Comparison of ENCODE assay signal across 8 mouse cellular contexts in genomic region chr16:32099638-32100150, GRCm38 (mm10). TPM values are rescaled to one million over a fixed set of nuclear protein-coding genes. Genes with fewer than 3 reads are reported as not detected.
A peak's percentile ranks its signal among the peaks of the same experiment; 100 is the strongest.
DNase-seq lines count a peak whose midpoint lies in the region; ATAC-seq and TF ChIP-seq lines count a peak whose summit lies in the region.

TSS of gene Pigx (minus strand) at chr16:32099740.
TSS of gene Cep19 (plus strand) at chr16:32099800.

- peak; percentile 24 to 83; a peak in 3 of 4 replicates for TF ChIP-seq POLR2A in MEL (IDR thresholded peaks at IDR 0.05; ENCODE audit: control insufficient read depth in 1 of 2, insufficient read depth in 1 of 2, low read depth in 1 of 2, low read length in 2 of 2, poor library complexity in 1 of 2)
- TF ChIP-seq POLR2A in cerebellum, adult 2 months (IDR thresholded peaks at IDR 0.05; ENCODE audit: borderline replicate concordance, insufficient read depth, low read length) = peak; percentile 61; the same call in 1 of the 2 replicates

- no peaks in the 10 kb centered on the region for H3K9me3 ChIP-seq in MEL (replicated peaks; ENCODE audit: insufficient read depth, low read length)
- no peaks in the 10 kb centered on the region for H3K9me3 ChIP-seq in hindbrain, embryonic 10.5 days
- H3K9me3 ChIP-seq in lung, postnatal 0 days (ENCODE audit: low read length) = no peaks in the 10 kb centered on the region

- DNase-seq in MEL (ENCODE audit: low read depth, low spot score) = peak; percentile 93
- DNase-seq in cerebellum, adult 2 months = peak; percentile 91
- DNase-seq in forelimb bud, embryonic 11.5 days (ENCODE audit: low read depth, low spot score) = peak; percentile 94
- peak; percentile 93 for DNase-seq in hindbrain, embryonic 10.5 days (ENCODE audit: low spot score)
- DNase-seq in layer of hippocampus, adult 9-11 months = peak; percentile 90
- DNase-seq in lung, postnatal 0 days (ENCODE audit: low spot score) = peak; percentile 92
- peak; percentile 86 for DNase-seq in ovary, postnatal 14 days (ENCODE audit: low spot score)
- peak; percentile 92 for DNase-seq in thymus, postnatal 14 days

- H3K4me2 ChIP-seq in lung, postnatal 0 days (replicated peaks; ENCODE audit: low read depth, low read length) = peak within 1 kb of the TSS; percentile 69

- no peak for TF ChIP-seq RAD21 in MEL (IDR thresholded peaks at IDR 0.05; ENCODE audit: low read depth, low read length)

- peaks cover 6% of the 10 kb centered on the region for H3K79me2 ChIP-seq in MEL (ENCODE audit: control insufficient read depth, insufficient read depth, low read length, poor library complexity)

- no peak for TF ChIP-seq CTCF in MEL (IDR thresholded peaks at IDR 0.05 in 2 of 3, conservative IDR thresholded peaks at IDR 0.05 in 1 of 3; ENCODE audit: control insufficient read depth in 1 of 3, insufficient read depth in 1 of 3, low read depth in 2 of 3, low read length in 3 of 3, poor library complexity in 1 of 3, severe bottlenecking in 1 of 3)
- TF ChIP-seq CTCF in cerebellum, adult 2 months (IDR thresholded peaks at IDR 0.05; ENCODE audit: borderline replicate concordance, insufficient read depth, low read depth, low read length) = no peak
- 0 out of 2 replicates have a peak, but pooled peaks have one; percentile 0 for TF ChIP-seq CTCF in lung, postnatal 0 days (IDR thresholded peaks at IDR 0.05)

- no peaks in the 10 kb centered on the region for H3K27me3 ChIP-seq in MEL (ENCODE audit: control insufficient read depth in 1 of 2, insufficient read depth in 2 of 2, low read length in 2 of 2)
- H3K27me3 ChIP-seq in cerebellum, adult 2 months (ENCODE audit: control insufficient read depth, insufficient read depth, low read length) = no peaks in the 10 kb centered on the region
- no peaks in the 10 kb centered on the region for H3K27me3 ChIP-seq in hindbrain, embryonic 10.5 days (ENCODE audit: insufficient read depth, poor library complexity, severe bottlenecking)
- no peaks in the 10 kb centered on the region for H3K27me3 ChIP-seq in lung, postnatal 0 days (replicated peaks; ENCODE audit: insufficient read depth, low read length)

- no peaks in the 10 kb centered on the region; a peak in 2 of 4 replicates for H3K4me1 ChIP-seq in MEL (ENCODE audit: control insufficient read depth in 1 of 2, insufficient read depth in 2 of 2, low read length in 2 of 2)
- peaks cover 2% of the 10 kb centered on the region; the same call in 1 of the 2 replicates for H3K4me1 ChIP-seq in cerebellum, adult 2 months (ENCODE audit: control insufficient read depth, insufficient read depth, low read length)
- peaks cover 23% of the 10 kb centered on the region for H3K4me1 ChIP-seq in hindbrain, embryonic 10.5 days (replicated peaks)
- H3K4me1 ChIP-seq in lung, postnatal 0 days (ENCODE audit: insufficient read depth, low read depth, low read length) = peaks cover 4% of the 10 kb centered on the region; the same call in 1 of the 2 replicates

- H3K9ac ChIP-seq in MEL (ENCODE audit: control insufficient read depth, low read depth, low read length, poor library complexity, severe bottlenecking) = peak within 1 kb of the TSS; percentile 87
- H3K9ac ChIP-seq in lung, postnatal 0 days (replicated peaks; ENCODE audit: low read depth) = peak within 1 kb of the TSS; percentile 77

- 1% methylated on average over 34 of the region's 34 CpGs for WGBS in cerebellum, adult 2 months
- WGBS in hindbrain, embryonic 10.5 days = under 1% methylated on average over 34 of the region's 34 CpGs
- 0% methylated on average over 33 of the region's 34 CpGs for WGBS in lung, postnatal 0 days

- ATAC-seq in lung, postnatal 0 days = peak; percentile 97

- H3K36me3 ChIP-seq in MEL (ENCODE audit: control insufficient read depth in 1 of 2, insufficient read depth in 2 of 2, low read length in 2 of 2) = peaks cover 0 to 9% of the 10 kb centered on the region in 2 experiments; a peak in 2 of 4 replicates
- peaks cover 45% of the 10 kb centered on the region for H3K36me3 ChIP-seq in hindbrain, embryonic 10.5 days
- peaks cover 7% of the 10 kb centered on the region; the same call in 1 of the 2 replicates for H3K36me3 ChIP-seq in lung, postnatal 0 days (ENCODE audit: insufficient read depth, low read length)

- H3K27ac ChIP-seq in MEL (ENCODE audit: control insufficient read depth, low read depth, low read length) = peak within 1 kb of the TSS; percentile 22
- peak within 1 kb of the TSS; percentile 26; the same call in 1 of the 2 replicates for H3K27ac ChIP-seq in cerebellum, adult 2 months (ENCODE audit: insufficient read depth, low read length)
- H3K27ac ChIP-seq in hindbrain, embryonic 10.5 days = peak within 1 kb of the TSS; percentile 94
- H3K27ac ChIP-seq in lung, postnatal 0 days (ENCODE audit: low read length) = peak within 1 kb of the TSS; percentile 62

- peak within 1 kb of the TSS; percentile 81 to 87 for H3K4me3 ChIP-seq in MEL (ENCODE audit: control insufficient read depth in 1 of 2, insufficient read depth in 1 of 2, low read depth in 2 of 2, low read length in 2 of 2)
- H3K4me3 ChIP-seq in cerebellum, adult 2 months (replicated peaks; ENCODE audit: insufficient read depth, low read depth, low read length) = peak within 1 kb of the TSS; percentile 96
- peak within 1 kb of the TSS; percentile 86 for H3K4me3 ChIP-seq in hindbrain, embryonic 10.5 days
- H3K4me3 ChIP-seq in lung, postnatal 0 days (ENCODE audit: low read depth, low read length) = peak within 1 kb of the TSS; percentile 74

- TF ChIP-seq EP300 in MEL (IDR thresholded peaks at IDR 0.05; ENCODE audit: low read depth in 1 of 2, low read length in 2 of 2) = no peak
- no peak for TF ChIP-seq EP300 in lung, postnatal 0 days (IDR thresholded peaks at IDR 0.05)

TF ChIP-seq in MEL, 35 proteins besides CTCF, POLR2A, EP300 and RAD21:
- peak; percentile 55; the same call in 1 of the 2 replicates for TF ChIP-seq ZMIZ1 (IDR thresholded peaks at IDR 0.05; ENCODE audit: low read depth, low read length)
- TF ChIP-seq NELFE (IDR thresholded peaks at IDR 0.05; ENCODE audit: low read depth, low read length) = peak; percentile 78
- TF ChIP-seq SIN3A (IDR thresholded peaks at IDR 0.05; ENCODE audit: low read length) = peak; percentile 84
- peak; percentile 56; the same call in 1 of the 2 replicates for TF ChIP-seq MAZ (IDR thresholded peaks at IDR 0.05; ENCODE audit: low read depth, low read length)
- peak; percentile 55; the same call in 1 of the 2 replicates for TF ChIP-seq MXI1 (IDR thresholded peaks at IDR 0.05; ENCODE audit: low read depth, low read length)
- no peak for TF ChIP-seq TBP (IDR thresholded peaks at IDR 0.05; ENCODE audit: low read depth, low read length)
- peak; percentile 87 for TF ChIP-seq NRF1 (IDR thresholded peaks at IDR 0.05; ENCODE audit: insufficient read depth, low read depth, low read length, poor library complexity, severe bottlenecking)
- TF ChIP-seq POLR2AphosphoS2 (IDR thresholded peaks at IDR 0.05; ENCODE audit: low read length) = peak; percentile 32; the same call in 1 of the 2 replicates
- peak; percentile 42; the same call in 1 of the 2 replicates for TF ChIP-seq HCFC1 (IDR thresholded peaks at IDR 0.05; ENCODE audit: low read depth, low read length)
- peak; percentile 29; the same call in 1 of the 2 replicates for TF ChIP-seq ELF1 (IDR thresholded peaks at IDR 0.05; ENCODE audit: low read depth, low read length)
- no peak for TF ChIP-seq USF1 (IDR thresholded peaks at IDR 0.05; ENCODE audit: low read depth, low read length)

RNA-seq across cellular contexts. Expression of gene Pigx, which starts in this region (rescaled TPM):
- 22.3 and 24.0 TPM in 2 replicates for total RNA-seq in MEL (2012; rRNA removed)
- 10 to 100 TPM in 1 of 2 experiments, not detected in 1; 29.5 TPM for polyA plus RNA-seq in MEL (2012; ENCODE audit: insufficient read depth in 1 of 2, insufficient read length in 2 of 2, low read depth in 1 of 2, low replicate concordance in 2 of 2, missing spikeins in 1 of 2)
- 27.6 and 30.3 TPM in 2 replicates for polyA plus RNA-seq in cerebellum, adult 2 months (2012; rRNA removed)
- polyA plus RNA-seq in hindbrain, embryonic 10.5 days (2016; fragmentation: Nextera tagmentation; extraction: Ambion mirVana) = 149 and 159 TPM in 2 replicates
- 57.7 and 61.4 TPM in 2 replicates for polyA plus RNA-seq in lung, postnatal 0 days (2015; fragmentation: Nextera tagmentation; extraction: Ambion mirVana)

RNA-seq across cellular contexts. Expression of gene Cep19, which starts in this region (rescaled TPM):
- total RNA-seq in MEL (2012; rRNA removed) = 7.1 and 7.3 TPM in 2 replicates
- polyA plus RNA-seq in MEL (2012; ENCODE audit: insufficient read depth in 1 of 2, insufficient read length in 2 of 2, low read depth in 1 of 2, low replicate concordance in 2 of 2, missing spikeins in 1 of 2) = 1 to 10 TPM in 1 of 2 experiments, not detected in 1; 8.7 TPM
- 45.4 and 46.9 TPM in 2 replicates for polyA plus RNA-seq in cerebellum, adult 2 months (2012; rRNA removed)
- 37.9 and 39.4 TPM in 2 replicates for polyA plus RNA-seq in hindbrain, embryonic 10.5 days (2016; fragmentation: Nextera tagmentation; extraction: Ambion mirVana)
- 17.3 and 21.6 TPM in 2 replicates for polyA plus RNA-seq in lung, postnatal 0 days (2015; fragmentation: Nextera tagmentation; extraction: Ambion mirVana)

Comparison
In these comparisons a context has a peak if more than half of its experiments do, and no peak if none do; other contexts are left out.
1. Peak in every context shown above with its lines: DNase-seq, ATAC-seq, H3K4me3 ChIP-seq and H3K27ac ChIP-seq.
2. H3K27ac ChIP-seq: peak in every context shown above with its lines; median percentile 94 in hindbrain, embryonic 10.5 days; 62 in lung, postnatal 0 days; 26 in cerebellum, adult 2 months; 22 in MEL.